ENCODE assay signal across 19 mouse cellular contexts in genomic region chr3:154755225-154755624, GRCm38 (mm10).
A peak's percentile ranks its signal among the peaks of the same experiment; 100 is the strongest.
DNase-seq lines count a peak whose midpoint lies in the region.
"Had no signal": no experiment of that assay in that cellular context is flagged by ENCODE, and none has a peak within 500 bp of the region (broad histone marks: within the 10 kb centered on the region; RNA-seq: fewer than 3 reads in every experiment).

No protein-coding gene starts in this region.

- H3K27me3 ChIP-seq in limb, embryonic 10.5 days (ENCODE audit: low read depth, poor library complexity, severe bottlenecking), result no peaks in the 10 kb centered on the region
- H3K27me3 ChIP-seq in forebrain, embryonic 10.5 days (ENCODE audit: poor library complexity, severe bottlenecking), result no peaks in the 10 kb centered on the region
- H3K27me3 ChIP-seq: CH12.LX; embryonic facial prominence, embryonic 12.5 days; forebrain, embryonic 12.5 days had no signal

- H3K4me3 ChIP-seq in limb, embryonic 10.5 days, result no peak overlapping the region
- no peak overlapping the region for H3K4me3 ChIP-seq in forebrain, embryonic 10.5 days
- H3K4me3 ChIP-seq: embryonic facial prominence, embryonic 10.5 days; embryonic facial prominence, embryonic 12.5 days; forebrain, embryonic 12.5 days had no signal

- 95% methylated on average over 3 of the region's 3 CpGs for WGBS in limb, embryonic 10.5 days
- WGBS in forebrain, embryonic 10.5 days, result 95% methylated on average over 3 of the region's 3 CpGs

- H3K36me3 ChIP-seq in limb, embryonic 10.5 days, result no peaks in the 10 kb centered on the region
- no peaks in the 10 kb centered on the region for H3K36me3 ChIP-seq in forebrain, embryonic 10.5 days (replicated peaks)
- H3K36me3 ChIP-seq: embryonic facial prominence, embryonic 10.5 days; embryonic facial prominence, embryonic 12.5 days; forebrain, embryonic 12.5 days; G1E had no signal

- no peak overlapping the region for H3K27ac ChIP-seq in limb, embryonic 10.5 days
- H3K27ac ChIP-seq in forebrain, embryonic 10.5 days, result no peak overlapping the region
- H3K27ac ChIP-seq: embryonic facial prominence, embryonic 10.5 days; embryonic facial prominence, embryonic 12.5 days; forebrain, embryonic 12.5 days had no signal

- peak; percentile 68 for DNase-seq in 3T3-L1 (ENCODE audit: low read depth, low spot score)
- peak; percentile 30 for DNase-seq in 416B (ENCODE audit: low read depth)
- peak; percentile 65 for DNase-seq in NIH3T3 (ENCODE audit: low read depth)
- no peak for DNase-seq in right cerebral cortex, adult 18-20 months
- DNase-seq in limb, embryonic 10.5 days (ENCODE audit: low spot score), result no peak
- DNase-seq in forebrain, embryonic 10.5 days (ENCODE audit: extremely low spot score, low spot score), result no peak
- DNase-seq: adrenal gland, adult 2 months; adrenal gland, postnatal 10 days; adrenal gland, postnatal 25 days; cerebellum, adult 11 months; cerebellum, adult 18-20 months; cerebellum, adult 8-10 months; cerebellum, adult 9-11 months; cerebellum, postnatal 14 days had no signal

- H3K9me3 ChIP-seq in limb, embryonic 10.5 days (replicated peaks), result no peaks in the 10 kb centered on the region
- H3K9me3 ChIP-seq in forebrain, embryonic 10.5 days, result no peaks in the 10 kb centered on the region
- H3K9me3 ChIP-seq: embryonic facial prominence, embryonic 10.5 days; embryonic facial prominence, embryonic 12.5 days; forebrain, embryonic 12.5 days had no signal

- H3K4me1 ChIP-seq in limb, embryonic 10.5 days, result peaks cover 7% of the 10 kb centered on the region; the same call in 1 of the 2 replicates
- peaks cover 8% of the 10 kb centered on the region; the same call in 1 of the 2 replicates for H3K4me1 ChIP-seq in forebrain, embryonic 10.5 days
- H3K4me1 ChIP-seq: embryonic facial prominence, embryonic 12.5 days had no signal

Comparison
In these comparisons a context has a peak if more than half of its experiments do, and no peak if none do; other contexts are left out.
1. DNase-seq: peak in 3T3-L1 (single experiment), 416B (single experiment) and NIH3T3 (single experiment); none in right cerebral cortex, adult 18-20 months (single experiment), limb, embryonic 10.5 days (single experiment) and forebrain, embryonic 10.5 days (single experiment).